Mouse (Mus musculus): ENCODE results near the gene Ncoa7. TPM values are rescaled to one million over a fixed set of nuclear protein-coding genes. Genes with fewer than 3 reads are reported as not detected.

The Ncoa7 gene
- polyA plus RNA-seq, 1 experiment: 18.6 TPM

- TF ChIP-seq POLR2A (IDR thresholded peaks at IDR 0.05; ENCODE audit: low read depth, low read length) (no peak), CTCF (conservative IDR thresholded peaks at IDR 0.05; ENCODE audit: insufficient read depth, insufficient read length, low read depth, low read length) (no peak)
- no peak for DNase-seq
- 70% methylated on average over 1 of the region's 1 CpGs for WGBS
These were observed 90.6 kb downstream of the Ncoa7 start for GRCm38 (mm10) chr10:30712540-30712939.

DNA sequence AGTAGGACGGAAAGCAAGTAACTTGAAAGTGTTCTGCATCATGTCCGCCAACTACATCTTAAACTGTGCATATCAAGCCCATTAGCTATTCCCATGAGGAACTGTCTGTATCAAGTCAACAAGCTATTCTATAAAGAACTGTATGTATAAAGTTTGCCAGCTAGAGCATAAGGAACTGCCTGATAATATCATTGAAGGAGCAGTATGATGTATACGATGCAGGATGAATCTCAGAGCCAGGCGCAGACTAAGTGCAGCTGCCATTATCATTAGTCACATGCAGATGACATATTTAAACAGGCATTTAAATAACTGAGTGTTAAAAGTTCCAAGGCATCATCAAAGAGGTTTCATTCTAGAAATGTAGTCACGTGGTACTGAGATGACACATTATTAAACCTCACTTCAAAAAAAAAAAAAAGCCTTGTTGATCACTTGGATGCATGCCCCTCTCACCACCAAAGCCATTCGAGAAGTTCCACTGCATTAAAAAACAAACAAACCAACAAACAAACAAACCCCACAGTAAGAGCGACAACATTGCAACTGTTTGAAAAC is 93.2 kb downstream of the Ncoa7 start:
- DNase-seq: no peak
- Histone ChIP-seq H3K27ac (ENCODE audit: insufficient read depth, low read depth, low read length) (no peak overlapping the region), H3K4me1 (ENCODE audit: control insufficient read depth, insufficient read depth, low read length) (0 out of 2 replicates have a peak, but pooled peaks cover 8% of the 10 kb centered on the region), H3K36me3 (ENCODE audit: control insufficient read depth, insufficient read depth, low read length) (no peaks in the 10 kb centered on the region; the same call in 1 of the 2 replicates), H3K4me3 (ENCODE audit: insufficient read depth, low read depth, low read length) (no peak overlapping the region), H3K27me3 (replicated peaks; ENCODE audit: control insufficient read depth, insufficient read depth, low read length) (no peaks in the 10 kb centered on the region)
- TF ChIP-seq POLR2A (IDR thresholded peaks at IDR 0.05; ENCODE audit: low read depth, low read length): no peak
- TF ChIP-seq CTCF (conservative IDR thresholded peaks at IDR 0.05; ENCODE audit: insufficient read depth, insufficient read length, low read depth, low read length): no peak
- 88% methylated on average over 7 of the region's 7 CpGs for WGBS

More at GRCm38 (mm10) chr10:30712540-30712939, 90.6 kb downstream of the Ncoa7 start:
- no peak overlapping the region for H3K4me3 ChIP-seq (ENCODE audit: insufficient read depth, low read depth, low read length)
- no peaks in the 10 kb centered on the region; the same call in 1 of the 2 replicates for H3K36me3 ChIP-seq (ENCODE audit: control insufficient read depth, insufficient read depth, low read length)
- no peaks in the 10 kb centered on the region for H3K27me3 ChIP-seq (replicated peaks; ENCODE audit: control insufficient read depth, insufficient read depth, low read length)
- H3K27ac ChIP-seq (ENCODE audit: insufficient read depth, low read depth, low read length): no peak overlapping the region
- 0 out of 2 replicates have a peak, but pooled peaks cover 8% of the 10 kb centered on the region for H3K4me1 ChIP-seq (ENCODE audit: control insufficient read depth, insufficient read depth, low read length)

DNA sequence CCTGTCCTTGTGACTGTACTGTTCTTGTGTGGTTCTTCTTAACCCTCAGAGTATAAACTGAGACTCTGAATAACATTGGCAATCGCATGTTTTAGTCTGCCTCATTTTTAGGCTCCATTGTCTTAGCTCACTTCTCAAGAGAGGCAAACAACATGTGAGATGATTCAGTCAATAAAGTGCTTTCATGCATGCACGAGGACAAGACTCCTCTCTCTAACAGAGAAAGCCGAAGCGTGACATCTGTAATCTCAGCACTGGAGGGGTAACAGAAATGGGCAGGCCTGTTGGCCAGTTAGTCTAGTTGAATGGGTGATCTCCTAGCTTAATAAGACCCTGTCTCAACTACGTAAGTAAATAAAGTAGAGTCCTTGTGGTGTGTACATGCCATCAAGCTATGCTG is 95.1 kb downstream of the Ncoa7 start:
- 0 out of 2 replicates have a peak, but pooled peaks cover 7% of the 10 kb centered on the region for H3K4me1 ChIP-seq (ENCODE audit: control insufficient read depth, insufficient read depth, low read length)
- no peak for DNase-seq
- H3K27ac ChIP-seq (ENCODE audit: insufficient read depth, low read depth, low read length): no peak overlapping the region
- no peaks in the 10 kb centered on the region; the same call in 1 of the 2 replicates for H3K36me3 ChIP-seq (ENCODE audit: control insufficient read depth, insufficient read depth, low read length)
- WGBS: 60% methylated on average over 5 of the region's 5 CpGs
- H3K27me3 ChIP-seq (replicated peaks; ENCODE audit: control insufficient read depth, insufficient read depth, low read length): no peaks in the 10 kb centered on the region
- H3K4me3 ChIP-seq (ENCODE audit: insufficient read depth, low read depth, low read length): no peak overlapping the region
- TF ChIP-seq CTCF (conservative IDR thresholded peaks at IDR 0.05; ENCODE audit: insufficient read depth, insufficient read length, low read depth, low read length) (no peak), POLR2A (IDR thresholded peaks at IDR 0.05; ENCODE audit: low read depth, low read length) (no peak)

DNA sequence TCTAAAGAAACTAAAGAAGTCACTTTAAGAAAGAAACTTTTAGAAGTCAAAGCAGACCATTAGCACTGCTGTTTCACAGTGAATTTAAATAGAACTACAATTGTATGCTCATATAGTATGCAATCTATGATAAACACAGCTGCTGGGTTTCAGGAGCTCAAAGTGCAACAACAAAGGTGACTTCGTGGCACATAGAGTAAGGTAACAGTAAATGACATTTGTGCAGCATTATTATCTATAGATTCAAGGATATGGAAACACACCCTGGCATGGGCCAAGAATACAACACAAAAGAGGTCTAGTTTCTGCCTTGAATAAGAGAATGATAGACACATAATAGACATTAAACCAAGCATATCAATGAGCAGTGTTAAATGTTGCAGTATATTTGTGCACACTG is 100.5 kb downstream of the Ncoa7 start:
- Histone ChIP-seq H3K27ac (ENCODE audit: insufficient read depth, low read depth, low read length) (no peak overlapping the region), H3K4me3 (ENCODE audit: insufficient read depth, low read depth, low read length) (no peak overlapping the region), H3K36me3 (ENCODE audit: control insufficient read depth, insufficient read depth, low read length) (peaks cover 9% of the 10 kb centered on the region), H3K4me1 (ENCODE audit: control insufficient read depth, insufficient read depth, low read length) (no peaks in the 10 kb centered on the region), H3K27me3 (replicated peaks; ENCODE audit: control insufficient read depth, insufficient read depth, low read length) (no peaks in the 10 kb centered on the region)
- WGBS: 83% methylated on average over 1 of the region's 1 CpGs
- no peak for TF ChIP-seq POLR2A (IDR thresholded peaks at IDR 0.05; ENCODE audit: low read depth, low read length)
- no peak for TF ChIP-seq CTCF (conservative IDR thresholded peaks at IDR 0.05; ENCODE audit: insufficient read depth, insufficient read length, low read depth, low read length)
- no peak for DNase-seq

DNA sequence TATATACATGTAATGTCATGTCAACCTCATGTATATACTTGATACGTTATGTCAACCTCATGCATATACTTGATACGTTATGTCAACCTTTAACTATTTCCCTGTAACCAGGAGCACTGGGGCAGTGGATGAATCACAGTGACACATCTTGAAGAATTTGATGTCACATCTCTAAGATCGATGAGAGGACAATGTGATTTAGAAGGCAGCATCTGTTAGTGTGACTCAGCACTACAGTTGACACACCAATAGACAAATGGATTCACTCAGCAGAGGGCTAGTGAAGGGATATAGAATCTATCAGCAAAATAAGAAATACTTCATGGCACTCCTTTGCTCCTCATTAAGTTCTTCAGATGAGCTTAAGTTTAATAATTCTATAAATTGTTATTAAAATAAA is 116.3 kb downstream of the Ncoa7 start:
- TF ChIP-seq CTCF (conservative IDR thresholded peaks at IDR 0.05; ENCODE audit: insufficient read depth, insufficient read length, low read depth, low read length): no peak
- no peak for TF ChIP-seq POLR2A (IDR thresholded peaks at IDR 0.05; ENCODE audit: low read depth, low read length)
- peaks cover 4% of the 10 kb centered on the region for H3K36me3 ChIP-seq (ENCODE audit: control insufficient read depth, insufficient read depth, low read length)
- no peak for DNase-seq
- 93% methylated on average over 3 of the region's 3 CpGs for WGBS
- no peaks in the 10 kb centered on the region for H3K4me1 ChIP-seq (ENCODE audit: control insufficient read depth, insufficient read depth, low read length)
- H3K27me3 ChIP-seq (replicated peaks; ENCODE audit: control insufficient read depth, insufficient read depth, low read length): no peaks in the 10 kb centered on the region
- H3K4me3 ChIP-seq (ENCODE audit: insufficient read depth, low read depth, low read length): no peak overlapping the region
- H3K27ac ChIP-seq (ENCODE audit: insufficient read depth, low read depth, low read length): no peak overlapping the region

- WGBS: 80% methylated on average over 4 of the region's 4 CpGs
These were observed 119.7 kb downstream of the Ncoa7 start for GRCm38 (mm10) chr10:30683449-30683848.

DNA sequence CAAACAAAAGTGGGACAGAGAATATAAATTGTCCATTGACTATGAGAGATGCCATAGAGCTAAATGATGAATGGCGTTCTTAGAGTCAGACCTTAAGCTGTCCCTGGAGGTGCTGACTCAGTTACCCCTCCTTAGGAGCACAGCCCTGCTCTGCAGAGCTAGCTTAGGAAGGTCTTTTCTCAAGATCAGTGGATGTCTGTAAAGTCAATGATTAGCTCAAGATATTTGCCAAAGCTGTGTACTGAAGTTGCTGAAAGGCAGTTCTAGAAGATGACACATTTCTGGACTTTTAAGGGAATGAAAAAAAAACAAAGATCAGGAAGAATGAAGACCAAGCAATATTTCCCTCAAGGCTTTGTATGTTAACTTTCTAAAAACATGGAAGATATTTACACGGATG is 123.4 kb downstream of the Ncoa7 start:
- no peak overlapping the region for H3K27ac ChIP-seq (ENCODE audit: insufficient read depth, low read depth, low read length)
- H3K4me3 ChIP-seq (ENCODE audit: insufficient read depth, low read depth, low read length): no peak overlapping the region
- no peaks in the 10 kb centered on the region for H3K27me3 ChIP-seq (replicated peaks; ENCODE audit: control insufficient read depth, insufficient read depth, low read length)
- H3K4me1 ChIP-seq (ENCODE audit: control insufficient read depth, insufficient read depth, low read length): no peaks in the 10 kb centered on the region
- WGBS: 68% methylated on average over 2 of the region's 2 CpGs
- no peak for TF ChIP-seq CTCF (conservative IDR thresholded peaks at IDR 0.05; ENCODE audit: insufficient read depth, insufficient read length, low read depth, low read length)
- TF ChIP-seq POLR2A (IDR thresholded peaks at IDR 0.05; ENCODE audit: low read depth, low read length): no peak
- peak; percentile 66 for DNase-seq
- peaks cover 5% of the 10 kb centered on the region for H3K36me3 ChIP-seq (ENCODE audit: control insufficient read depth, insufficient read depth, low read length)

More at GRCm38 (mm10) chr10:30683449-30683848, 119.7 kb downstream of the Ncoa7 start:
- Histone ChIP-seq H3K4me1 (ENCODE audit: control insufficient read depth, insufficient read depth, low read length) (no peaks in the 10 kb centered on the region), H3K27me3 (replicated peaks; ENCODE audit: control insufficient read depth, insufficient read depth, low read length) (no peaks in the 10 kb centered on the region), H3K4me3 (ENCODE audit: insufficient read depth, low read depth, low read length) (no peak overlapping the region), H3K36me3 (ENCODE audit: control insufficient read depth, insufficient read depth, low read length) (peaks cover 2% of the 10 kb centered on the region), H3K27ac (ENCODE audit: insufficient read depth, low read depth, low read length) (no peak overlapping the region)
- no peak for DNase-seq
- no peak for TF ChIP-seq CTCF (conservative IDR thresholded peaks at IDR 0.05; ENCODE audit: insufficient read depth, insufficient read length, low read depth, low read length)
- TF ChIP-seq POLR2A (IDR thresholded peaks at IDR 0.05; ENCODE audit: low read depth, low read length): no peak
